Mouse (Mus musculus): ENCODE measurements around the gene Zbtb45. TPM values are rescaled to one million over a fixed set of nuclear protein-coding genes. Genes with fewer than 3 reads are reported as not detected.

The Zbtb45 gene
- polyA plus RNA-seq, 1 experiment from 2014 or later, result 27.2 TPM

Other genes starting within 250 kb of the Zbtb45 start
- gene Zscan18, start 206.4 kb downstream of the Zbtb45 start, polyA plus RNA-seq (2016; fragmentation: Nextera tagmentation; extraction: Ambion mirVana), result 14.5 and 15.0 TPM in 2 replicates
- gene Zfp329, start 191.2 kb downstream of the Zbtb45 start, polyA plus RNA-seq (2016; fragmentation: Nextera tagmentation; extraction: Ambion mirVana), result 16.1 and 20.4 TPM in 2 replicates
- 31.6 and 33.0 TPM in 2 replicates for gene Zfp110, start 175.3 kb downstream of the Zbtb45 start, polyA plus RNA-seq (2016; fragmentation: Nextera tagmentation; extraction: Ambion mirVana)
- gene Zfp128, start 128.9 kb downstream of the Zbtb45 start, polyA plus RNA-seq (2016; fragmentation: Nextera tagmentation; extraction: Ambion mirVana), result 5.7 and 6.6 TPM in 2 replicates
- gene Zscan22, start 112.2 kb downstream of the Zbtb45 start, polyA plus RNA-seq (2016; fragmentation: Nextera tagmentation; extraction: Ambion mirVana), result 19.7 and 20.1 TPM in 2 replicates
- gene Rps5, start 87.7 kb downstream of the Zbtb45 start, polyA plus RNA-seq (2016; fragmentation: Nextera tagmentation; extraction: Ambion mirVana), result 1,112 and 1,123 TPM in 2 replicates
- 0.67 and 1.0 TPM in 2 replicates for gene Rnf225, start 82.6 kb downstream of the Zbtb45 start, polyA plus RNA-seq (2016; fragmentation: Nextera tagmentation; extraction: Ambion mirVana)
- gene Zfp324, start 44.2 kb downstream of the Zbtb45 start, polyA plus RNA-seq (2016; fragmentation: Nextera tagmentation; extraction: Ambion mirVana), result 11.8 and 12.5 TPM in 2 replicates
- gene Zfp446, start 32.2 kb downstream of the Zbtb45 start, polyA plus RNA-seq (2016; fragmentation: Nextera tagmentation; extraction: Ambion mirVana), result 15.1 and 15.7 TPM in 2 replicates
- gene Slc27a5, start 11.8 kb downstream of the Zbtb45 start, polyA plus RNA-seq (2016; fragmentation: Nextera tagmentation; extraction: Ambion mirVana), result not detected in 2 replicates
- gene Trim28, start 10.9 kb downstream of the Zbtb45 start, polyA plus RNA-seq (2016; fragmentation: Nextera tagmentation; extraction: Ambion mirVana), result 452 and 468 TPM in 2 replicates
- gene Chmp2a, start 24.8 kb upstream of the Zbtb45 start, polyA plus RNA-seq (2016; fragmentation: Nextera tagmentation; extraction: Ambion mirVana), result 89.1 and 93.0 TPM in 2 replicates
- 157 and 159 TPM in 2 replicates for gene Ube2m, start 28.2 kb upstream of the Zbtb45 start, polyA plus RNA-seq (2016; fragmentation: Nextera tagmentation; extraction: Ambion mirVana)
- gene Mzf1, start 44.7 kb upstream of the Zbtb45 start, polyA plus RNA-seq (2016; fragmentation: Nextera tagmentation; extraction: Ambion mirVana), result 2.4 and 2.8 TPM in 2 replicates
- gene Vmn1r85, start 85.1 kb upstream of the Zbtb45 start, polyA plus RNA-seq (2016; fragmentation: Nextera tagmentation; extraction: Ambion mirVana), result not detected in 2 replicates
- gene Vmn1r86, start 109.9 kb upstream of the Zbtb45 start, polyA plus RNA-seq (2016; fragmentation: Nextera tagmentation; extraction: Ambion mirVana), result not detected in 2 replicates
- not detected in 2 replicates for gene Vmn1r87, start 130.1 kb upstream of the Zbtb45 start, polyA plus RNA-seq (2016; fragmentation: Nextera tagmentation; extraction: Ambion mirVana)
- not detected in 2 replicates for gene Vmn1r88, start 149.5 kb upstream of the Zbtb45 start, polyA plus RNA-seq (2016; fragmentation: Nextera tagmentation; extraction: Ambion mirVana)
- not detected in 2 replicates for gene Vmn1r89, start 203.0 kb upstream of the Zbtb45 start, polyA plus RNA-seq (2016; fragmentation: Nextera tagmentation; extraction: Ambion mirVana)

Data from embryonic facial prominence, embryonic 10.5 days (tissue).